Mouse (Mus musculus) brown adipose tissue, adult 24 weeks (tissue): ENCODE measurements around the gene Tigd2. TPM values are rescaled to one million over a fixed set of nuclear protein-coding genes. Genes with fewer than 3 reads are reported as not detected.

ENCODE experiments used
- H3K27ac ChIP-seq: fragments of 200-500 bp; replicated peaks from 2 replicates; pipeline ENCODE4 v1.5.1; 2012; ENCODE audit warnings: low read depth, mild to moderate bottlenecking, low read length
- H3K4me1 ChIP-seq: fragments of 200-500 bp; 2 replicates; pipeline ENCODE4 v1.6.1; 2012; ENCODE audit warnings: low read length, mixed read lengths; ENCODE audit not compliant: control insufficient read depth, insufficient read depth, insufficient read length
- H3K4me3 ChIP-seq: fragments of 200-500 bp; 2 replicates; pipeline ENCODE4 v1.5.1; 2012; ENCODE audit warnings: low read depth, mild to moderate bottlenecking, low read length, moderate library complexity; ENCODE audit not compliant: insufficient read depth
- polyA plus RNA-seq: library from polyadenylated mRNA; stranded (reverse); fragments of >200 nt; gene quantifications from 2 replicates; pipeline ENCODE4 v1.2.4, GENCODE M21; 2012; ENCODE audit not compliant: missing spikeins, insufficient read depth, insufficient read length

The Tigd2 gene
- polyA plus RNA-seq, 1 experiment: 9.4 TPM

DNA sequence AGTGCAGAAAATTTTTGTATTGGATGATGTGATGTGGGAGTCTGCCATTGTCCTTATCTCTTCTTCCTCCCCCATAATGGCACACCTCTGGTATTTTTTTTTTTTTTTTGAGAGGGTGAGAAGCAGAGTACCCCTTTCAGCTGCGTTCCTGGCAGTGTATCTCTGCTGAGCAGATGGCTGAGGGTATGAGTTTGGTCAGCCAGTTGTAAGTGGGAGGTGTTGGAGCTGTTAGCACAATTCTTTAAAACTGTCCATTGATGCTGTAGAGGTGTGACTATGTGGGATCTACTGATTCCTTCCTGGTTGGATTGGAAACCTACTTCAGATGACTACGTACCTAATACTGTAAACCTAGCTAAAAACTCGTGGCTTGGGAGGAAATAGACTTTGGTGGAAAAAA is 10.3 kb upstream of the Tigd2 start:
- Histone ChIP-seq H3K27ac (no peak overlapping the region), H3K4me3 (no peak overlapping the region), H3K4me1 (no peaks in the 10 kb centered on the region)

DNA sequence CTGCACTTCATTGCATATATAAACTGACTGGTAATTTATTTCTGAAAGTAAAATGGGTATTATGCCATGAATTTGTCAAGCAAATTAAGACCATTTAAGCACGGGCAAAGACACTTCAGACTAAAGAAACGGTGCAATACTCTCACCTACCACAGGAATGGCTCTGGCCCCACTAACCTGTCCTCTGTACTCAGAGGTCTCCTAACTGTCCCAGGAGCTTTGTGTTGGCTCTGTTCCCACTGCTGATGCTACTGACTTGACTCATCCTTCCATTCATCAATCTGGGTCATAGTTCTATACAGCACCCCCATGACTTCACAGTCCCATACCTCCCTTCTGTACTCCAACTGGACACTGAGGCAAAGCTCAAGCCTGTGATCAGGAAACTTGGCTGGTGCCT is 9.6 kb upstream of the Tigd2 start:
- Histone ChIP-seq H3K4me3 (no peak overlapping the region), H3K4me1 (no peaks in the 10 kb centered on the region), H3K27ac (no peak overlapping the region)

DNA sequence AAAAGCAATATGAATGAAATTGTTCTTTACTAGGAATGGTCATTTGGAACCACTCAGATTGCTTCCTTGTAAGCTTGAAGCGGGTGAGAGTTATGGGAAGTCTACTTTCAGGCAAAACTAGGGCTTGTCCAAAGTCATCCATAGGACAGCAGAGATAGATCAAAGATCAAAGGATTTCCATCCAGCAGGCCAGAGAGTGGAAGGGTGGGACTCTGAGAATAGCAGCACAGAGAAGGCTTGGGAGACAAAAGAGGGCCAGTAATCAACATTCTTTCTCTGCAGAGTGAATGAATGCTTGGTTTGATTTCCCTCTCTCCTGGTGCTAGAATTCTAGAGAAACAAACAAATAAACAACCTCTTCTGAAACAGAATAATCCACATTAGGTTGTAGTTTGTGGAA is 1.1 kb upstream of the Tigd2 start:
- no peak overlapping the region for H3K27ac ChIP-seq
- no peaks in the 10 kb centered on the region; the same call in 1 of the 2 replicates for H3K4me1 ChIP-seq
- no peak overlapping the region for H3K4me3 ChIP-seq

DNA sequence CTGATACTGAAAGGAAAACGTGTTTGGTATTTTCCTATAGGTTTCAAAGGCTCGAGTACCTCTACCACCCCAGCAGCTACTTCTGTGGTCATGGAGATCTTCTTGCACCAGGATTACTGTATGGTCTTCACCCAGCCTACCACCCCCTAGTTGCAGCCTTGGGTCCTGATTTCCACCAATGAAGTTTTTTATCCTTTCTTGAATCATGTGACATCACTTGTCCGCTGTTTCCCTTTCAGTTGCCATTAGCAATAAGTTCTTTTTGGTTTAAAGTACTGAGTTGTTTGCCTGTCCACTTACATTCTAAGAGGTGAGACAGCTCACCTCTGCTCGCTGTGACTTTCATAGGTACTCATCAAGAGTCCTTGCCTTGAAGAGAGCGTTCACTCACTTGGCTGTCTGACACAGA is 633 bp downstream of the Tigd2 start:
- Histone ChIP-seq H3K4me1 (peaks cover 1% of the 10 kb centered on the region; the same call in 1 of the 2 replicates), H3K27ac (peak overlapping the region; percentile 64), H3K4me3 (peak overlapping the region; percentile 93)

DNA sequence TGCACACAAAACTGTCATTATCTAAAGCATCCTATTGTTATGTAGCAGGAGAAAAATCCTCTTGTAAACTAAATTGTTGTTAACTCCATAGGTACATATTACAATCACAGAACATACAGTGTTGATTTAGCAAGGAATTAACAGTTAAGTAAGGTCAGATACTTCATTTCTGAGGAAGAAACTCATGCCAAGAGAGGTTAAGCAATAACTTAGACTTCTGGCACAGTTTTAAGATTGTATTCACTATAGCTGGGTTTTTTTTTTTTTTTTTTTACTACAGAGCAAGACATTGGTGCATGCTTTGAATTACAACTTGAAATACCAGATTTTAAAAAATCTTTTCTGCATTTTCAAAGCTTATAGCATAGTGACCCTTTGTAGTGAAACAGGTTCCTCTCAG is 24.5 kb downstream of the Tigd2 start:
- Histone ChIP-seq H3K27ac (no peak overlapping the region), H3K4me1 (0 out of 2 replicates have a peak, but pooled peaks cover 3% of the 10 kb centered on the region), H3K4me3 (no peak overlapping the region)

DNA sequence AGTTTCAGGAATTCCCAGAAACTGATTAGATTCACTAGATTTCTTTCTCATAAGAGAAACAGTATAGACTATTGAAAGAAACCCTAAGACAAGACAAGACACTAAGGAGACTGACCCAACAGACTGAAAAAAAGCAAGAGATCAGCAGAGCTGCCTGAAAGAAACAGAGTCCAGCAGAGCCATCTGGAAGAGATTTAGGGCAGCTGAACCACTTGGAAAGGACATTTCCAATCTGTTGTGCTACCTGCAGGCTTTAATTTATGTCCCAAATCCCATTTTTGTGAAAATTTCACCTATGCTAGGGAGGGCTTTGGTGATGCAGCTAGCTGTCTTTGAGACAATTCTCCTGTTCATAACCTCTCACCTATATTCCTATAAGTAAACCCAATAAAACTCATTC is 25.0 kb downstream of the Tigd2 start:
- Histone ChIP-seq H3K4me1 (0 out of 2 replicates have a peak, but pooled peaks cover 3% of the 10 kb centered on the region), H3K4me3 (no peak overlapping the region), H3K27ac (no peak overlapping the region)

DNA sequence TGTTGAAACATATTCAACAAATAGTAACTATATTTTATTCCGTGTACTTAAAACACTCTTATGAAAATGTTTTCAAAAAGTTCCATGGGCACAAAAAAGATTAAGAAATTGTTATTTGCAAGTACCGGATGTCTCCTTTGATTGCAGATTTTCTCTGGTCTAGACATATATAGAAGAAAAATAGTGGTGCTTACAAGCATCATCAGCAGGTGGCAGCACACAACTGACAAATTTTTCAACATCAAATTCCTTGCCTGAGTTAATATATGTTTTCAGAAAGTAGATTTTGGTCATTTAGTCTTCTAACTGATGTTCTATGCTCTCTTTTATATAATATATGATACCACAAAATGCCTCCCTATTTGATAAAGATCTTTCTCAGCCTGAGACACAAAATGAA is 41.0 kb downstream of the Tigd2 start:
- Histone ChIP-seq H3K4me3 (no peak overlapping the region), H3K4me1 (no peaks in the 10 kb centered on the region), H3K27ac (no peak overlapping the region)

DNA sequence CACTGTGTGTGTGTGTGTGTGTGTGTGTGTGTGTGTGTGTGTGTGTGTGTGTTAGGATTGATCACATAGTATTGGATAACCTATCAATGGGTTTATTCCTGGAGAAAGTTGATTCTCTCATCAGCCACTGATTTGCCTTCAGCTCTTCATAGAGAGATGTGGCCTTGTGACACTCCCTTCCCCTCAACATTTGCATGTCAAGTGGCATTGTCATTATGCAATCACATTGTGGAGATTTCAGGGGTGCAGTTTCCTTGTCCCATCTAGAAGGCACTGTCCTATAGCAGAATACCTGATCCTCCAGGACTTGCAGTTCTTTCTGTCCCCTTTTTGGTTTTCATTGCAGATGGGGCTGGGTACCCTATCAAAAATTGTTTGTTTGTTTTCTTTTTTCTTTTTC is 41.9 kb downstream of the Tigd2 start:
- Histone ChIP-seq H3K27ac (no peak overlapping the region), H3K4me1 (no peaks in the 10 kb centered on the region), H3K4me3 (no peak overlapping the region)

DNA sequence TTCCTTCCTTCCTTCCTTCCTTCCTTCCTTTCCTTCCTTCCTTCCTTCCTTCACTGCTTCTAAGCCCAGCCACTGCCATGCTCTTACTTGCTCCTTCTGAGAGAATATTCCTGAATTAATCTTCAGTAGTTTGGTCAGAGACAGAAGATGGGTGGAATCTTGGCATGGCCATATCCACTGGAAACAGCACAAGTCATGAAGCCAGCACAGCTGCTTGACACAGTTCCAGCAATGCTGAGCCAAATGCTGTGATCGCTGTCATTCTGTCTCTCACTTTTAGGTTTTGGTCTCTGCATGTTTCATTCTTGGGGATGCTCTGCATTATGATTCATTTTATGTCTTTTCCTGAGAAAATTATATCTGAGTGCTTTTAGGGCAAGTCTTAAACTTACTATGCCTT is 47.2 kb downstream of the Tigd2 start:
- Histone ChIP-seq H3K27ac (no peak overlapping the region), H3K4me1 (no peaks in the 10 kb centered on the region), H3K4me3 (no peak overlapping the region)

Other genes with a start within 250 kb of the Tigd2 start
- 80.3 and 118 TPM in 2 replicates for gene Fam13a, start 184.3 kb upstream of the Tigd2 start, polyA plus RNA-seq
- 3.7 and 5.5 TPM in 2 replicates for gene Gprin3, start 217.4 kb downstream of the Tigd2 start, polyA plus RNA-seq